Mouse (Mus musculus) midbrain, postnatal 0 days (tissue): ENCODE measurements around the gene Ppp1r12b. TPM values are rescaled to one million over a fixed set of nuclear protein-coding genes. Genes with fewer than 3 reads are reported as not detected.
A peak's percentile ranks its signal among the peaks of the same experiment; 100 is the strongest.

Experiments used
- ATAC-seq: fragments of 200-750 bp; cut with Nextera tagmentation; 2 replicates; pipeline ENCODE4 v1.8.0; 2017; ENCODE audit warnings: moderate number of reproducible peaks, mild to moderate bottlenecking, moderate TSS enrichment, moderate library complexity; ENCODE audit not compliant: low FRiP score
- DNase-seq: peaks from one replicate; pipeline ENCODE4 v3.0.0-alpha.2; 2015; ENCODE audit warnings: low spot score
- H3K27ac ChIP-seq: fragments of 300-500 bp; sonication (generic); 2 replicates; pipeline ENCODE4 v1.5.1; 2014; ENCODE audit warnings: low read depth, mild to moderate bottlenecking, low read length, mixed read lengths
- H3K27me3 ChIP-seq: fragments of 300-500 bp; sonication (generic); 2 replicates; pipeline ENCODE4 v1.6.1; 2014; ENCODE audit warnings: low read length, control low read depth, mixed read lengths; ENCODE audit not compliant: insufficient read depth
- H3K36me3 ChIP-seq: fragments of 300-500 bp; sonication (generic); 2 replicates; pipeline ENCODE4 v1.6.1; 2014; ENCODE audit warnings: low read length, control low read depth, mixed read lengths; ENCODE audit not compliant: insufficient read depth
- H3K4me1 ChIP-seq: fragments of 300-500 bp; sonication (generic); 2 replicates; pipeline ENCODE4 v1.6.1; 2014; ENCODE audit warnings: mild to moderate bottlenecking, control low read depth, antibody characterized with exemption, low read length, mixed read lengths; ENCODE audit not compliant: insufficient read depth
- H3K4me2 ChIP-seq: fragments of 300-500 bp; sonication (generic); 2 replicates; pipeline ENCODE4 v1.6.1; 2014; ENCODE audit warnings: low read depth, mild to moderate bottlenecking, low read length, mixed read lengths; ENCODE audit not compliant: poor library complexity, severe bottlenecking
- H3K4me3 ChIP-seq: fragments of 300-500 bp; sonication (generic); 2 replicates; pipeline ENCODE4 v1.5.1; 2014; ENCODE audit warnings: low read depth, mild to moderate bottlenecking, low read length, moderate library complexity
- H3K9ac ChIP-seq: fragments of 300-500 bp; sonication (generic); replicated peaks from 2 replicates; pipeline ENCODE4 v1.6.1; 2014; ENCODE audit warnings: mild to moderate bottlenecking, low read length, moderate library complexity, mixed read lengths; ENCODE audit not compliant: poor library complexity, severe bottlenecking
- H3K9me3 ChIP-seq: fragments of 300-500 bp; sonication (generic); 2 replicates; pipeline ENCODE4 v1.6.1; 2016; ENCODE audit warnings: low read length, control low read depth
- CTCF ChIP-seq: IDR thresholded peaks from 2 replicates; pipeline ENCODE4 v1.5.1; 2016; ENCODE audit warnings: antibody characterized with exemption, mild to moderate bottlenecking
- WGBS: fragments of 180-500 bp; shearing (Covaris S2); extraction: QIAGEN DNeasy Blood & Tissue Kit; methylation state at CpG from one replicate; pipeline ENCODE4 v1.1.7; 2014; 5-methylcytosine and 5-hydroxymethylcytosine counted together
- polyA plus RNA-seq: library from polyadenylated mRNA; unstranded; fragments of >200 nt; fragmentation: Nextera tagmentation; extraction: Ambion mirVana; gene quantifications from 2 replicates; pipeline ENCODE4 v1.2.1, GENCODE M21; 2015
- total RNA-seq: library from RNA; depleted of rRNA; stranded (reverse); fragments of >200 nt; gene quantifications from 2 replicates; pipeline ENCODE4 v1.2.3, GENCODE M21; 2014

The Ppp1r12b gene
- total and polyA plus RNA-seq, 2 experiments from 2014 or later: 11.3 to 43.8 TPM

DNA sequence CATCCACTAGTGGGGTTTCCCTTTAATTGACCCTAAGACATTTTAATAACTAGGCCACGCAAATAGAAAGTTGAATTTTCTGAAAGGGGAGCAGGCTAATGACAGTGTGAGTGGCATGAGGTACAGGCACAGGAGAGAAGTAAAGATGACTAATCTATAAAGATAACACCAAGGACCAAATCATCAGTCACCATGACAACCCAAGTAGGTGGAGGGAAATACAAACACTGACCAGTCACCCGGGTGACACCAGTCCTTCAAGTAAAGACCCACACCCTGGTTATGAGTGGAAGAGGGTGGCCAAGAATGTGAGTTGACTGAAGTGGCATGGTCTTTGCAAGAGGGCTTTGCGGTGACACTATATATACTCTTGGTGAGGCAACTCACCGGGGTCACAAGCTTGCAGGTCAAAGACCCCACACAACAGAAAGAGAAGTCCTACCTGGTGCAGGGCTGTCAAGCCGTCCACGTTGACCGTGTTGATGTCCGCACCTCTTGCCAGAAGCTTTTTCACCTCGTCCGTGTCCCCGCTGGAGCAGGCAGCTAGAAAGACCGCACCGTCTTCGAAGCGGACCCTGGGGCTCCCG is 599 bp downstream of the Ppp1r12b start:
- no peaks in the 10 kb centered on the region for H3K27me3 ChIP-seq
- H3K4me1 ChIP-seq: 0 out of 2 replicates have a peak, but pooled peaks cover 4% of the 10 kb centered on the region
- H3K27ac ChIP-seq: peak overlapping the region; percentile 84
- ATAC-seq: peak; percentile 9; the same call in 1 of the 2 replicates
- H3K36me3 ChIP-seq: no peaks in the 10 kb centered on the region
- H3K9ac ChIP-seq: peak overlapping the region; percentile 73
- 4% methylated on average over 16 of the region's 16 CpGs for whole genome bisulfite sequencing
- H3K4me3 ChIP-seq: peak overlapping the region; percentile 85
- no peak for DNase-seq
- no peaks in the 10 kb centered on the region for H3K9me3 ChIP-seq
- peak overlapping the region; percentile 71 for H3K4me2 ChIP-seq
- no peak for TF ChIP-seq CTCF

DNA sequence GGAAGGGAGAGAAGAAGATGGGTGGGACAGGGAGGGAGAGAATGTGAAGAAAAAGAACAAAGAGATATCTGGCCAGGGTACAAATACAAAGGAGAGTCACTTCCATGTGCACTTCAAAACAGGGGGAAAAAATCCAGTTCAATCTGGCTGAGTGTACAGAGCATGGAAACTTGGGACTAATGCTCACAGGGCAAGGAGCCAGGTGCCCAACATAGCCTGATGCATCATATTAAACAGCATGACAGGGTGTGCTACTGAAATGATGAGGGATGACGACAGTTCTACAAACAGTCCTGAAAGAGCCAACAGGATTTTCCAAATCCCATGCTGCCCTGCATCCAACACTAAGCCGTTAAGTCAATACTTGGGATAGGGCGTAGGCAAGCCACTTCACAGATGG is 5.8 kb downstream of the Ppp1r12b start:
- Histone ChIP-seq H3K9me3 (no peaks in the 10 kb centered on the region), H3K9ac (no peak overlapping the region), H3K27ac (no peak overlapping the region), H3K4me2 (no peak overlapping the region), H3K4me1 (0 out of 2 replicates have a peak, but pooled peaks cover 7% of the 10 kb centered on the region), H3K36me3 (no peaks in the 10 kb centered on the region), H3K4me3 (no peak overlapping the region), H3K27me3 (no peaks in the 10 kb centered on the region)
- ATAC-seq: no peak
- peak; percentile 14 for DNase-seq
- no peak for TF ChIP-seq CTCF
- 76% methylated on average over 3 of the region's 3 CpGs for WGBS

GRCm38 (mm10) chr1:134947590-134947989 is 8.2 kb downstream of the Ppp1r12b start:
- no peak overlapping the region for H3K4me3 ChIP-seq
- DNase-seq: no peak
- TF ChIP-seq CTCF: no peak
- H3K27ac ChIP-seq: no peak overlapping the region
- H3K9ac ChIP-seq: no peak overlapping the region
- no peak for ATAC-seq
- 81% methylated on average over 7 of the region's 7 CpGs for WGBS
- H3K27me3 ChIP-seq: no peaks in the 10 kb centered on the region
- no peaks in the 10 kb centered on the region for H3K9me3 ChIP-seq
- no peaks in the 10 kb centered on the region for H3K36me3 ChIP-seq
- H3K4me1 ChIP-seq: 0 out of 2 replicates have a peak, but pooled peaks cover 3% of the 10 kb centered on the region
- H3K4me2 ChIP-seq: no peak overlapping the region

DNA sequence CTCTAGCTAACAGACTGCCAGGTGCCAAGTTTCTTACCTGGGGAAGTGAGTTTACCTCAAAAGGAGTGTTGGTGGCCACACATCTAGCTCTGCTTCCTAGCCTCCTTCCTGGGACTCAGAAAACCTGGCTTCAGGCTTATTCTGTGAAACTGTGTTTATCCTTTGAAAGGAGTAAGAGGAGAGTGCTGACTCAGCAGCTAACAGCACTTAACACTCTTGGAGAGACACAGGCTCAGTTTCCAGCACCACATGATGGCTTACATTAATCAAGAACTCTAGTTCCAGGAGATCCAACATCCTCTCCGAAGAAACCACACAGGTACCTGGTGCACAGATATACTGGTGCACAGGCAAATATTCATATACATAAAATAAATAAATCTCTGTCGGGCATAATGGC is 12.8 kb downstream of the Ppp1r12b start:
- H3K9ac ChIP-seq: no peak overlapping the region
- H3K27ac ChIP-seq: no peak overlapping the region
- no peaks in the 10 kb centered on the region; the same call in 1 of the 2 replicates for H3K4me1 ChIP-seq
- H3K4me3 ChIP-seq: no peak overlapping the region
- 99% methylated on average over 2 of the region's 2 CpGs for WGBS
- no peak for TF ChIP-seq CTCF
- H3K9me3 ChIP-seq: no peaks in the 10 kb centered on the region
- H3K4me2 ChIP-seq: no peak overlapping the region
- ATAC-seq (no peak), DNase-seq (no peak)
- no peaks in the 10 kb centered on the region for H3K36me3 ChIP-seq
- H3K27me3 ChIP-seq: no peaks in the 10 kb centered on the region

DNA sequence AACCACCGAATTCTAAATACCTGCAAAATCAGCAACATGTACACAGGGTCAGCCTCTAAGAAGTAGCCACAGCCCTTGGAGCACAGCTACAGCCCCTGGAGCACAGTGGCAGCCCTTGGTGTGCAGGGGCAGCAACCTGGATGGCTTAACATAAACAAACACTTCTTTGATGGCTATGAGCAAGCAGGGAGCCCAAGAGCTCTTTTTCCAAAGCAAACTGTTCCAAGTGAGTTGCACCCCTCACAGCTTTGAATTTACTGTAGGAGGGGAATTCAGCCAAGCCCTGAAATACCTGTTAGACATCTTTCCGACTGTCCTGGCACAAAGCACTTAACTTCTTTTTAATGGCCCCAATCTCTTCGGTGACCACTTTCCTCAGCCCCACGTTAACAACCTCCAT is 14.9 kb downstream of the Ppp1r12b start:
- H3K27ac ChIP-seq: no peak overlapping the region
- WGBS: 70% methylated on average over 4 of the region's 4 CpGs
- no peak for DNase-seq
- ATAC-seq: no peak
- H3K9me3 ChIP-seq: no peaks in the 10 kb centered on the region
- H3K9ac ChIP-seq: no peak overlapping the region
- TF ChIP-seq CTCF: no peak
- no peak overlapping the region for H3K4me2 ChIP-seq
- H3K27me3 ChIP-seq: no peaks in the 10 kb centered on the region
- no peaks in the 10 kb centered on the region; the same call in 1 of the 2 replicates for H3K4me1 ChIP-seq
- H3K36me3 ChIP-seq: no peaks in the 10 kb centered on the region
- H3K4me3 ChIP-seq: no peak overlapping the region

DNA sequence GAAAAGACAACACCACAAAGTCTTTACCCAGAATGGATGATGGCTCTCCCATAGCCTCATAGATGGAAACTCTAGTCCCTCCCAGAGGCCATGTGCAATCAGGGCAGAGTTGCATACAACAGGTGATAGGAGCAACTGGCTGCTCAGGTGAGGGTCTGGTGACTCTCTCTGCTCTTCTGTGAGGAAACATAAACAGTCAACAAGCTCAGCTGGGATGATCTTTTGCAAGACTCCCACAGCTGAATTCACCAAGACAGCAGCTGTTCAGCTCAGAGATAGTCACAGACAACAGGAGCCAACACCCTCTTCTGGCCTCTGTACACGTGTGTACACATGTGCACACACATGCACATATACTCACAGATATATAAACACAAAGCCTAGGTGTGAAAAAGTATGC is 17.5 kb downstream of the Ppp1r12b start:
- no peak for ATAC-seq
- no peak for DNase-seq
- H3K27ac ChIP-seq: no peak overlapping the region
- no peak for TF ChIP-seq CTCF
- no peak overlapping the region for H3K9ac ChIP-seq
- H3K4me3 ChIP-seq: no peak overlapping the region
- no peaks in the 10 kb centered on the region for H3K36me3 ChIP-seq
- 92% methylated on average over 1 of the region's 1 CpGs for WGBS
- no peaks in the 10 kb centered on the region for H3K9me3 ChIP-seq
- no peak overlapping the region for H3K4me2 ChIP-seq
- no peaks in the 10 kb centered on the region for H3K27me3 ChIP-seq
- H3K4me1 ChIP-seq: no peaks in the 10 kb centered on the region; the same call in 1 of the 2 replicates
